Mouse (Mus musculus) left cerebral cortex, postnatal 25 days (tissue): Measurements from ENCODE around the gene B3galnt1. TPM values are rescaled to one million over a fixed set of nuclear protein-coding genes. Genes with fewer than 3 reads are reported as not detected.

ENCODE experiments used
- DNase-seq, 2 experiments: peaks; one replicate each; pipeline ENCODE4 v3.0.0; 2022; ENCODE audit warnings: low spot score in 2 of 2, mixed read lengths in 1 of 2
- intact Hi-C: fragments of 180-260 bp; cut with DNase I; formaldehyde crosslinking; loops from one replicate; pipeline ENCODE4 v1.15.1; 2025
- total RNA-seq, 2 experiments: library from RNA; stranded (reverse); gene quantifications; 2 replicates each; pipeline ENCODE4 v1.2.3; 2021

The B3galnt1 gene
- total RNA-seq, 2 experiments from 2014 or later = 55.7 to 61.2 TPM

DNA sequence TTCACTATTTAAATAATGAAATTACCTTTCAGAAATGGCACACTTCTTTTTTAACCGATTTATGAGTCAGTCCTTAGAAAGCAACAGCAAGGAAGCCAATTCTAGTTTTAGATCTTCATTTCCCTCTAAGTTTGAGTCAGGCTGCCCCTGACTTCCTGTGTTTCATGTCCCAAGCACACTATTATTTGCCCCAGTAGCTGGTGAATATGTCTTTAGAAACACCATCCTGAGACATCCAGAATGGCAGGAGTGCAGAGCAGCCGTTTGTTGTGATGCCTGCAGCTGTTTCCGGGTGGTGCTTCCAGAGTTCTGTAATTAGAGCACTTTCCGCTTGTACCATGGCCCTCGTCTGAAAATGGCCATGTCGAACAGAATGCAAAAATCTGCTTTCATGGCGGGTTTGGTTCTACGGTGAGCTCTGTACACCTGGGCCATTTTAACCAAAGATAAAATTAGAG, 73.7 kb downstream of the B3galnt1 start:
- DNase-seq = no peak
- intact Hi-C loops = no loop called here

DNA sequence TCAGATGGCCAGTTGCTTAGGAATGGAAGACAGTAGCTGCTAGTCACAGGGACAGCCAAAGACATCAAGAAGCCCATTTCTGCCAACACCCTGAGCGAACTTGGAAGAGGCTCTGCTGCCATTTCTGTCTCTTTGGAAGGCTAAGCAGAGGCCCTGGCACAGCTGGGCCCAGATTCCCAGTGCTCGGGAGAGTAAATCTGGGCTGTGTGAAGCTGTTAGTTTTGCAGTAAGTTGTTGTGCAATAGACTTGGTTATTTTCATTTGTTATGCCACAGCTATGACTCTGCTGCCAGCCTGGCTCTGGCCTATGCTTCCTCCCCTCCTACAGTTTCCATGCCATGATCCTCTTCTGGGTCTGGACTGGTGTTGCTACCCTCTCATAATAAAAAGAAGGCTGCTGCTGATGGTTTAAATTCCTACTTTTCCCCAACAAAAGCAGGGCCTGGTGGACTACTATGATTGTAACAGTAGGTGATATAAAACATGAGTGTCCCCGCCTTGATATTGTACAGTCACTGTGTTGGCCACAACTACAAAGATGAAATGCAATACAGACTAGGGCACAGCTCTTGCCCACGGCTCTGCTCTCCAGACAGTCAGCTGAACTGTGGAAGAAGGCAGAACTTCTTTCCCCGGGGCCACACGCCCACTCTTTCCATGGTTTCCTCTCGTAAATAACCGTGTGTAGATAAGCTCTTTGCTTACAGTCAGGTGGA, 74.2 kb downstream of the B3galnt1 start:
- DNase-seq = no peak
- intact Hi-C loops = no loop called here

Other genes with a start within 250 kb of the B3galnt1 start
- 10 to 100 TPM; 51.5 to 52.2 TPM for gene Nmd3, start 123.0 kb upstream of the B3galnt1 start, total RNA-seq